Mouse (Mus musculus) cerebellum, adult 9-10 months (tissue): ENCODE measurements around the gene Trib2.
A peak's percentile ranks its signal among the peaks of the same experiment; 100 is the strongest.

Experiments
- DNase-seq: peaks from one replicate; pipeline ENCODE4 v3.0.0; 2022

The Trib2 gene

GRCm38 (mm10) chr12:15760684-15761083 lies 56.0 kb downstream of the Trib2 start:
- DNase-seq = no peak

DNA sequence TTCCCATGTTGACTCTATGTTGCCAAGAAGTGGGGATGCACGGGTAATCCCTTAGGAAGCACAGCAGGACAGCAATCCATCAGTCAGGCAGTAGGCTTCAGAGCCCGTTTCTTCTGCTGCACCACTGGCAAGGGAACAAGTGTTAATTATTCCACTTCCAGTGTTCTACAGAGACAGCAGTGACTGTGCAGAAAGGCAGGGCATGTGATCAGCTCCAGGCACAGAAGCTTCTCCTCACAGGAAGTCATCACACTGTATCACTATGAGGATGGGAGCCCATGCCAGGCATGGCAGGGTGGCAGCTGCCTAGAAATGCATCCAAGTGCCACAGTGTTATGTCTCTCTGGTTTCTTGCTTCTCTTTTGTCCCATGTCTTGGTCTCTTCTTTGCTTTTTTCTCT lies 57.9 kb downstream of the Trib2 start:
- DNase-seq = peak; percentile 27

DNA sequence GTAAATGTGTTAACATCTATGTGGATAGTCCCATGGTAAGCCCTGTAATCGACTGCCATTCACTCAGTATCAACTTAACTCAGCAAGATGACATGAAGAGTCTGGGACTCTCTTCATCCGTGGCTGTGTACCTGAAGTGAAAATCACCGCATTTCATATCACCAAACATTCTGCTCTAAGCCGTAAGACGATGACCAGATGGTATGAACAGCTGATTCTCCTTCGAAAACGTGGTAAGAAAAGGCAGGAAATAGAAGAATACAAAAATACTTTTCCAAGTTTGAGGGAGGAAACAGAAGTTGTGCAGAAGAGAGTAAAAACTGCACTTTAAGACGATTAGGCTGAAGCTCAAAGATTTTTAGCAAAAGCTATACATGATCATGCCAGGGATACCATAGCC lies 59.4 kb downstream of the Trib2 start:
- no peak for DNase-seq

DNA sequence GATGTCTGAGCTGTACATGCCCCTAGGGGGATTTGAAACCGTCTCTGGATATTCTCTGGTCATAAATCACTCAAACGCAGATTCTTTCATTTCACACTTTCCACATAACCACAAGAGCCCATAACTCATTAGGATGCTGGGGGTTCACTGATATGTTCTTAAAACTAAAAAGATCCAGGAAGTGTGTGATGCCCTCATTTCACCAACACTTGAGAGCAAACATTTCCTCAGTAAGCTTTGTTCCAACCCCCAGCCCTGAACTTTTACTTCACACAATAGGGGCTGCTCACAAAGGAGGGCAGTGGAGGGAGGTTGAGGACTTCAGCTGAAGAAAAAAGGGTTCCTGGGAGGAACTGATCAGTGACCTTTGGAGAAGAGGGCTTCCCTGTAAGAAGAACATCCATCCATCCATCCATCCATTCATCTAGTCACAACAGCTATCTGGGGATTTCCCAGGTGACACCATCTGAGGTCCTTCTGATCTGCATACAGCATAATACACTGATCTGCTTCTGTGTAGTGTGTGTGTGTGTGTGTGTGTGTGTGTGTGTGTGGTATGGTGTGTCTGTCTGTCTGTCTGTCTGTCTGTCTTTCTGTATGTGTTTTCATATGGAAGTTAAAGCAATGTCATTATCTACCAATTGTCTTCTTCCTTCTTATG lies 61.6 kb downstream of the Trib2 start:
- no peak for DNase-seq

GRCm38 (mm10) chr12:15754602-15755001 lies 62.1 kb downstream of the Trib2 start:
- DNase-seq = no peak

DNA sequence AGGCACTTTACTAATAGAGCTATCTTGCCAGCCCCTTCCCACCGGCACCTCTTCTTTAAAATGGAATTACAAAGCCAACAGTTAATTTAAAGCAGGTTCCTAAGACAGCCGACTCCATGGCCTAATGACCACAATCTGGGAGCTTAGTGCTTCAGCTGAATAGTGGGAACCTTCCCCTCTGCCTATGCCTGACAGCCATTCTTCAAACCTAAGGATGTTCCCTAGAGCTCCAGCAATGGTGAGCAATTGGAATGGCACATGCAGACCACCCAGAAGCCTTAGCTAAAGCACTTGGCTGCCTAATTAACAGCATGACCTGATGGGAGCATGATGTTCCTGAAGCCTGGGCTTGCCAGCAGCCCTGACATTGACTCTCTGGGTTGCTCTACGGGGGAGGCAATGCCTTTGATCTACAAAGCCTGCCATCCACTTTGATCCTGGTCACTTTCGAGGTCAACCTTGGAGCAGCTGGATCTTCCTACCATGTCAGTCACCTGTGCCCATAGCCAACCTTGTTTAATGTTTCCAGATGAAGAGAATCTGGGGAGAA lies 67.0 kb downstream of the Trib2 start:
- no peak for DNase-seq

DNA sequence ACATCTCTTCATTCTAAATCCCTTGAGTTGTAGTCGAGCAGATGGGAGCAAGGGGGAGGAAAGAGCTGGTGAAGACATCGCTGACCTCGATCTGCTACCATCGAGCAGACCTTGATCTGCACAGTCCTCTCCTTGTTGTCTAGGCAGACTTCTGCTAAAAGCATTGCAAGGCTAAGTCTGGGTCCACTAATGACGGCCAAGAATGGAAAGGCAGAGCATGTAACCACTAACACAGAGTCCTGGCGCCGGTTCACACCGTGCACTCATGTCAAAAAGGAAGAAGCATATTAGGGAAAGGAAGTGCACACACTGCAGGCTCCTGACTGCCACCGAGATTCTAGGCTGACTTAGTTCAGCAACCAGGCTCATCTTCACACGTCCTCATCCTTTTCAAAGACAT lies 71.0 kb downstream of the Trib2 start:
- no peak for DNase-seq
